Mouse (Mus musculus) ES-E14 (cell line): Measurements from ENCODE around the gene Ccdc9. TPM values are rescaled to one million over a fixed set of nuclear protein-coding genes. Genes with fewer than 3 reads are reported as not detected.

Experiments
- DNase-seq: peaks from one replicate; pipeline ENCODE4 v3.0.0-alpha.2; 2013; ENCODE audit warnings: low read depth, low spot score
- H3K27ac ChIP-seq: 2 replicates; pipeline ENCODE4 v1.5.1; 2012; ENCODE audit warnings: low read depth, mild to moderate bottlenecking, low read length, moderate library complexity, mixed read lengths; ENCODE audit not compliant: poor library complexity, insufficient read depth, severe bottlenecking
- H3K36me3 ChIP-seq: 2 replicates; pipeline ENCODE4 v1.6.1; 2012; ENCODE audit warnings: mild to moderate bottlenecking, low read length, moderate library complexity, mixed read lengths; ENCODE audit not compliant: control insufficient read depth, poor library complexity, insufficient read depth, severe bottlenecking
- H3K4me1 ChIP-seq, 2 experiments: fragments of 150-350 bp in 1 of 2; sonication (generic) in 1 of 2; 2 replicates each; pipeline ENCODE4 v1.6.1; 2012; ENCODE audit warnings: low read length in 2 of 2, mild to moderate bottlenecking in 1 of 2, mixed read lengths in 1 of 2; ENCODE audit not compliant: control insufficient read depth in 2 of 2, insufficient read depth in 2 of 2, poor library complexity in 1 of 2
- H3K4me3 ChIP-seq, 2 experiments: fragments of 150-350 bp in 1 of 2; sonication (generic) in 1 of 2; 2 replicates each; pipeline ENCODE4 v1.5.1; 2012; ENCODE audit warnings: low read length in 2 of 2, low read depth in 1 of 2, mild to moderate bottlenecking in 1 of 2, mixed read lengths in 1 of 2; ENCODE audit not compliant: insufficient read depth in 1 of 2, poor library complexity in 1 of 2, severe bottlenecking in 1 of 2
- H3K9ac ChIP-seq: 2 replicates; pipeline ENCODE4 v1.6.1; 2012; ENCODE audit warnings: low read depth, mild to moderate bottlenecking, low read length, mixed read lengths; ENCODE audit not compliant: poor library complexity, insufficient read depth, severe bottlenecking
- H3K9me3 ChIP-seq: fragments of 150-350 bp; sonication (generic); 2 replicates; pipeline ENCODE4 v1.6.1; 2012; ENCODE audit warnings: low read depth, mild to moderate bottlenecking, low read length; ENCODE audit not compliant: control insufficient read depth, insufficient read depth
- CHD2 ChIP-seq: IDR thresholded peaks from 2 replicates; pipeline ENCODE4 v1.6.1; 2014; ENCODE audit warnings: mild to moderate bottlenecking, low read depth, low read length, inconsistent platforms
- HCFC1 ChIP-seq: IDR thresholded peaks from 2 replicates; pipeline ENCODE4 v1.6.1; 2012; ENCODE audit warnings: low read length, inconsistent platforms, borderline replicate concordance; ENCODE audit not compliant: insufficient read depth
- MAFK ChIP-seq: IDR thresholded peaks from 2 replicates; pipeline ENCODE4 v1.6.1; 2014; ENCODE audit warnings: mild to moderate bottlenecking, low read depth, low read length, inconsistent platforms; ENCODE audit not compliant: insufficient read depth
- ZC3H11A ChIP-seq: IDR thresholded peaks from 2 replicates; pipeline ENCODE4 v1.6.1; 2012; ENCODE audit warnings: low read depth, mild to moderate bottlenecking, inconsistent platforms, low read length, borderline replicate concordance
- ZNF384 ChIP-seq: IDR thresholded peaks from 2 replicates; pipeline ENCODE4 v1.6.1; 2012; ENCODE audit warnings: low read depth, low read length, inconsistent platforms
- in situ Hi-C, 2 experiments: fragments of 600-800 bp; cut with MboI; formaldehyde crosslinking; loops; one replicate each; pipeline ENCODE4 v1.15.1; 2025; ENCODE audit warnings: low sequenced_read_pairs in 2 of 2, inconsistent platforms in 1 of 2; ENCODE audit not compliant: unreplicated experiment in 2 of 2
- total RNA-seq: library from RNA; depleted of rRNA; stranded (reverse); fragments of 300-350 nt; gene quantifications from 2 replicates; pipeline ENCODE4 v1.2.3, GENCODE M21; 2012

Ccdc9 gene
- total RNA-seq, 1 experiment = 53.9 TPM

GRCm38 (mm10) chr7:16311453-16312004 is 24.9 kb upstream of the Ccdc9 start:
- in situ Hi-C loops = no loop called here
- DNase-seq = no peak
- H3K4me1 ChIP-seq = peaks cover 4 to 27% of the 10 kb centered on the region in 2 experiments; a peak in 2 of 4 replicates

DNA sequence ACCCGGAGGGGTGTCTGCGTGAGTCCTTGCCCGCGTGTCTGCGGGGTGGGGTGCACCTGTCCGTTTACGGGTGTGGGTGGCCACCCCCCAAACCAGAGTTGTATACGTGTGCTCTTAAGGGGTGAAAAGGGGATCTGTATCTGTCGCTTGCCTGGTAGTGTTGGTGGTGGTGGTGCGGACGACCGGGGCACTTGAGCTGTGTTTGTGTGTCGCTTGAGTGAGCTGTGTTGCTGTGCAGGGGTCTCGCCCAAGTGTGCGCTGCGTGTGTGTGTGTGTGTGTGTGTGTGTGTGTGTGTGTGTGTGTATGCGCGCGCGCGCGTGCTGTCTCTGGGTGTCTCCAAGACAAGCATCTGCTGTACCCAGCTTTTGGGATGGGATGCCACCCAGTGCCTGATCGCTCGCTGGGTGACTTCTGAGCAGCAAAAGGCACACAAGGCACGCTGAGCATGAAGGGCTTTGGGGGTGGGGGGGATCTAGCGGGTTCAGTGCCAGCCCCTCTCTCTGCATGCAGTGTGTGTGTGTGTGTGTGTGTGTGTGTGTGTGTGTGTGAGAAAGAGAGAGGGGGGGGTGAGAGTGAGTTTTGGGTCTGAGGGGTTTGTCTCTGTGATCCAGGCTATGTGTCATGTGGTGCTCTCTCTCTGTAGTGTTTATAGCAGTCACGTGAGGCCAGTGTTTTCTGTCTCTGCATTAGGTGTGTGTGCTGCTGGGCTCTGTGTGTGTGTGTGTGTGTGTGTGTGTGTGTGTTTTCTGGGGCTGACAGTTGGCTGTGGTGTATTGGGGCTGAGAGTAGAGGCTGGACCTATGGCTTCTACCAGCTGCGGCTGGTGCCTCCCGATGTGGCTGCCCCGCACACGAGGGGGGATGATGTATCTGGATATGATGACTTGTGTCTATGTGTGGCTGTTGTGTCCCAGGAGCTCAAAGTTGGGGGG is 24.2 kb upstream of the Ccdc9 start:
- Histone ChIP-seq H3K27ac (no peak overlapping the region), H3K36me3 (peaks cover 5% of the 10 kb centered on the region; the same call in 1 of the 2 replicates), H3K9me3 (no peaks in the 10 kb centered on the region), H3K4me3 (peak overlapping the region; percentile 94 to 99), H3K9ac (peak overlapping the region; percentile 74), H3K4me1 (peaks cover 4 to 25% of the 10 kb centered on the region in 2 experiments; a peak in 2 of 4 replicates)
- in situ Hi-C loops = no loop called here
- TF ChIP-seq ZNF384 (no peak), CHD2 (no peak), MAFK (no peak), HCFC1 (no peak), ZC3H11A (no peak)
- DNase-seq = no peak

More at GRCm38 (mm10) chr7:16311453-16312004, 24.9 kb upstream of the Ccdc9 start:
- peak overlapping the region; percentile 62 for H3K9ac ChIP-seq
- H3K27ac ChIP-seq = no peak overlapping the region
- peak overlapping the region; percentile 94 to 99 for H3K4me3 ChIP-seq
- H3K36me3 ChIP-seq = peaks cover 7% of the 10 kb centered on the region; the same call in 1 of the 2 replicates
- TF ChIP-seq ZC3H11A = no peak
- no peak for TF ChIP-seq CHD2
- no peak for TF ChIP-seq ZNF384
- no peak for TF ChIP-seq HCFC1
- no peak for TF ChIP-seq MAFK
- no peaks in the 10 kb centered on the region for H3K9me3 ChIP-seq

DNA sequence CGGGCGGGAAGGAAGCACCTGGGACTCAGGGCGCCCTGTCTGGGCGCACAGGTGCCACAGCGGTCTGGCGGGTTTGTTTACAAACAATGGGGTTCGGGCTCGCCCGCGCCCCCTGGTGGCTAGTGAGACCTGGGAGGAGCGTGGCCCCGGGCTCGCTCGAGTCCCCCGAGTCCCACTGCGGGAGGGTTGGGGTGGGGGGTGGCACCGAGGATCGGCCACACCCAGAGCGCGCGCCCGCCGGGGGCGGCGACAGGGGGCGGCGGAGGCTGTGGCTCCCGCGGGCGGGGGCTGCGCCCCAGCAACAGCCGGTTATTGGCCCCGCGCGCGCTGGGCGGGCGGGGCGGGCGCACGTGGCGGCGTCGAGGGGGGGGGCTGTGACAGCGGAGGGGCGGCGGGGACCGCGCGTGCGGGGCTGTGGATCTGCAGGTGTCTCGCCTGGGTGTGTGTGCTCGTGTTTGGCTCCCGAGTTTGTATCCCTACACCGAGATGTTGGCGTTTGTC is 23.5 kb upstream of the Ccdc9 start:
- in situ Hi-C loops = no loop called here
- Histone ChIP-seq H3K27ac (peak overlapping the region; percentile 73), H3K4me3 (peak overlapping the region; percentile 94 to 99), H3K9ac (peak overlapping the region; percentile 94), H3K36me3 (peaks cover 3% of the 10 kb centered on the region; the same call in 1 of the 2 replicates), H3K4me1 (peaks cover 4 to 22% of the 10 kb centered on the region in 2 experiments; a peak in 2 of 4 replicates), H3K9me3 (no peaks in the 10 kb centered on the region)
- TF ChIP-seq ZC3H11A (no peak), MAFK (no peak), HCFC1 (peak; percentile 12; the same call in 1 of the 2 replicates), CHD2 (no peak), ZNF384 (no peak)
- peak; percentile 80 for DNase-seq

DNA sequence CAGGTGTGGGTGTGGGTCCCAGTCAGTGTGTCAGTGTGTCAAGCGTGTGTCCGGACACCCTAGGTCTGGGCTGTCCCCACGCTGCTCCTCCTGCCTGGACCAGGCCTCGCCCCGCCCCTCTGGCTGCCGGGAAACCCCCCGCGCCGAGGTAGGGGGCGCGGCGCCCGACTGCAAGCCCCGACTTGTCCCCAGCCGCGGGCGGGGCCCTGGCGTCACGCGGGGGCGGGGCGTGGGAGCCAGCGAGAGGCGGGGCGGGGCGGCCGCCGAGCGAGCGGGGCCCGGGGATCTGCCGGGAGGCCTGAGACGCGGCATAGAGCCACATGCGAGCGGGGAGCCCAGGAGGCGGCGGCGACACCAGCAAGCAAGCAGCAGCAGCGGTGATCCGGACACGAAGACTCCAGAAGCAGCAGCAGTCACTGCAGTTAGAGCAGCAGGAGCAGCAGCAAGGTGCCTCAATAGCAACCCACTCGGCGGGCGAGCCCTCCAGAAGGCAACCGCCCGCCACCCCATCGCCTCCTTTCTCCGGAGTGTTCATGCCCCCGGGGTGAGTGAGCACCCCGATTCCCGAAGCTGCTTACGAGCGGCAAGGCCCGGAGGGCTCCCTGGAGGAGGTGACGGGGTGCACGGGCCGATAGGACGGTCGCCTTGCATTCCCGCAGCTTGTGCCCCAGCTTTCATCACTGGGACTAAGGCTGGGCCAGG is 22.9 kb upstream of the Ccdc9 start:
- TF ChIP-seq MAFK = no peak
- TF ChIP-seq ZNF384 = no peak
- TF ChIP-seq ZC3H11A = no peak
- TF ChIP-seq HCFC1 = peak; percentile 22; the same call in 1 of the 2 replicates
- H3K9me3 ChIP-seq = no peaks in the 10 kb centered on the region
- in situ Hi-C loops = no loop called here
- H3K4me3 ChIP-seq = peak overlapping the region; percentile 94 to 99
- peaks cover 2% of the 10 kb centered on the region; the same call in 1 of the 2 replicates for H3K36me3 ChIP-seq
- H3K4me1 ChIP-seq = peaks cover 2 to 21% of the 10 kb centered on the region in 2 experiments; a peak in 2 of 4 replicates
- peak overlapping the region; percentile 94 for H3K27ac ChIP-seq
- H3K9ac ChIP-seq = peak overlapping the region; percentile 94
- peak; percentile 78 for DNase-seq
